Mouse (Mus musculus): ENCODE measurements at regions not wholly inside any gene's neighbourhood (a gene's known extent, or its start where the extent isn't known, plus 50 kb on each side); places are given as distances from the start of the nearest gene placed in this dataset.
"Not testable (repeated sequence)": the region's sequence is repeated elsewhere in the genome, so short reads cannot be mapped to it uniquely, and the experiment has no call there.

DNA sequence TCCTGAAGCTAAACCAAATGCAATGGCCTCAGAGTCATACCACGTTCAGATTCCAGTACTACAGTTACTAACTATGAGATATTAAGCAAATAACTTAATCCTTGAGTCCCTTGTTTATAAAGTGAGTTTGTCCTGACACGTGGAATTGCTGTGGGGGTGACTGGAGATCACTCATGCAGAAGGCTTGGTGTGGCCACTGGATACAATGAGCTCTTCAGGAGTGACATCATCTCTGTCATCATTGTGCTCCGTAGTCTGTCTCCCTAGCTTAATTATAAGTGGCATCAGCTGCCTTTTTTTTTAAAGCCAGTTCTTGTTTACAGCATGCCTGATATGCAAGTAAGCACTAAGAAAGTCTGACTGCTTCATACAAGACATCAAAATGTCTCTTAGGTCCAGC is 89.0 kb downstream of the Otx2 start:
- WGBS: 70% methylated on average over 3 of the region's 3 CpGs
- no peak overlapping the region for H3K4me2 ChIP-seq (ENCODE audit: low read depth, low read length)
- H3K27ac ChIP-seq (replicated peaks; ENCODE audit: low read depth, low read length): no peak overlapping the region
- DNase-seq (ENCODE audit: low spot score): no peak
- H3K36me3 ChIP-seq (replicated peaks; ENCODE audit: control insufficient read depth, insufficient read depth, low read depth, low read length): no peaks in the 10 kb centered on the region
- ATAC-seq (replicated peaks; ENCODE audit: insufficient number of reproducible peaks, low FRiP score, low TSS enrichment, low read depth): no peak
- no peaks in the 10 kb centered on the region for H3K9me3 ChIP-seq (replicated peaks; ENCODE audit: control insufficient read depth, low read length)
- H3K27me3 ChIP-seq (ENCODE audit: control insufficient read depth, insufficient read depth, low read length): no peaks in the 10 kb centered on the region
- H3K4me3 ChIP-seq (ENCODE audit: low read depth, low read length): no peak overlapping the region
- no peak overlapping the region for H3K9ac ChIP-seq (replicated peaks; ENCODE audit: low read length)
- no peaks in the 10 kb centered on the region for H3K4me1 ChIP-seq (ENCODE audit: control insufficient read depth, insufficient read depth, low read length)

DNA sequence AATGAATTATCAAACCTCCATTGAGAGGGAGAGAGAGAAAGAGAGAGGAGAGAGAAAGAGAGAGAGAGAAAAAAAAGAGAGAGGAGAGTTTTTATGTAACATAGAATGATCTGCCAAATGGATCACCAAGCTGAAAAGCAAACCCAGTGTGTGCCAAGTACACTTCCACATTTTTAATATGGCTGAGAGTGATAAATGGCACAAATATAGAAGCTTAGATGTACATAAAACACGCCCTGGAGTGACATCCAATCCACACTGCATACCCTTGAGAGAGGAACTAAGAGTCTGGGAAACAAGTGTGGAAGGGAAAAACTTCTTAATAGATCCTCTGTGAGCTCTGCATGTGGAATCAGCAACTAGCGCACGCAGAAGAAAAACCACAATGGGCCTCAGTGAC is 90.1 kb downstream of the Otx2 start:
- DNase-seq (ENCODE audit: low spot score) (no peak), ATAC-seq (replicated peaks; ENCODE audit: insufficient number of reproducible peaks, low FRiP score, low TSS enrichment, low read depth) (no peak)
- H3K9ac ChIP-seq (replicated peaks; ENCODE audit: low read length): no peak overlapping the region
- 89% methylated on average over 3 of the region's 3 CpGs for WGBS
- H3K36me3 ChIP-seq (replicated peaks; ENCODE audit: control insufficient read depth, insufficient read depth, low read depth, low read length): no peaks in the 10 kb centered on the region
- no peak overlapping the region for H3K27ac ChIP-seq (replicated peaks; ENCODE audit: low read depth, low read length)
- H3K9me3 ChIP-seq (replicated peaks; ENCODE audit: control insufficient read depth, low read length): no peaks in the 10 kb centered on the region
- no peaks in the 10 kb centered on the region for H3K27me3 ChIP-seq (ENCODE audit: control insufficient read depth, insufficient read depth, low read length)
- no peak overlapping the region for H3K4me2 ChIP-seq (ENCODE audit: low read depth, low read length)
- H3K4me1 ChIP-seq (ENCODE audit: control insufficient read depth, insufficient read depth, low read length): no peaks in the 10 kb centered on the region
- H3K4me3 ChIP-seq (ENCODE audit: low read depth, low read length): no peak overlapping the region

DNA sequence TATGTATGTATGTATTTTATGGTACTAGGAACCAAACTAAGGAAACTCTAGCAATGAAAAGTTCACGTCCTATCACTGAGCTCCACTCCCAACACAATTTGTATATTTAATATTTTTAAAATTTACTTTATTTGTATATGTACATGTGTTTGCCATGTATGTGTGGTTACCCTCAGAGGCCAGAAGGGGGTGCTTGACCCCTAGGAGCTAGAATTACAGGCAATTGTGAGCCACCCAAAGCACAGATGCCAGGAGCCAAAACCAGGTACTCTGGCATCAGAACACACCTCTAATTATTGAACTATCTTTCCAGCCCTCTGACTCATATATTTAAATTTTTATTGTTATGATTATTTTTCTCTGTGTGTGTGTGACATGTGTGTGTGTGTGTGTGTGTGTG is 91.5 kb downstream of the Otx2 start:
- Histone ChIP-seq H3K4me1 (ENCODE audit: control insufficient read depth, insufficient read depth, low read length) (no peaks in the 10 kb centered on the region), H3K4me3 (ENCODE audit: low read depth, low read length) (no peak overlapping the region), H3K27ac (replicated peaks; ENCODE audit: low read depth, low read length) (no peak overlapping the region), H3K36me3 (replicated peaks; ENCODE audit: control insufficient read depth, insufficient read depth, low read depth, low read length) (no peaks in the 10 kb centered on the region), H3K9ac (replicated peaks; ENCODE audit: low read length) (no peak overlapping the region), H3K9me3 (replicated peaks; ENCODE audit: control insufficient read depth, low read length) (no peaks in the 10 kb centered on the region), H3K27me3 (ENCODE audit: control insufficient read depth, insufficient read depth, low read length) (no peaks in the 10 kb centered on the region), H3K4me2 (ENCODE audit: low read depth, low read length) (no peak overlapping the region)
- no peak for ATAC-seq (replicated peaks; ENCODE audit: insufficient number of reproducible peaks, low FRiP score, low TSS enrichment, low read depth)
- WGBS: 87% methylated on average over 1 of the region's 1 CpGs
- peak; percentile 40 for DNase-seq (ENCODE audit: low spot score)

DNA sequence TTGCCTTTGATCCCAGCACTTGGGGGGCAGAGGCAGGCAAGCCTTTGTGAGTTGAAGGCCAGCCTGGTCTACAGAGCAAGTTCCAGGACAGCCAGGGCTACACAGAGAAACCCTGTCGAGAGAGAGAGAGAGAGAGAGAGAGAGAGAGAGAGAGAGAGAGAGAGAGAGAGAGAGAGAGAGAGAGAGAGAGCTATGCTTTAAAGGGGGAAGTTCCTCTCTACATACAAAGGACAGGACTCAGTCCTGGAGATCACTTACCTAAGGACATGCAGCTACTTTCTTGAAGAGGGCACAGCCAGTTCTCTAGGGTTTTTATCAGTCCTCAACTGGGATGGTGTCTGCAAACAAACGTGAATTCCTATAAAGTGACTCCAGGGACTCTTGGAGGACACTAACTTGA is 92.3 kb downstream of the Otx2 start:
- not testable (repeated sequence) for ATAC-seq (replicated peaks; ENCODE audit: insufficient number of reproducible peaks, low FRiP score, low TSS enrichment, low read depth); H3K36me3 ChIP-seq (replicated peaks; ENCODE audit: control insufficient read depth, insufficient read depth, low read depth, low read length); H3K27ac ChIP-seq (replicated peaks; ENCODE audit: low read depth, low read length); DNase-seq (ENCODE audit: low spot score); H3K4me1 ChIP-seq (ENCODE audit: control insufficient read depth, insufficient read depth, low read length); H3K9ac ChIP-seq (replicated peaks; ENCODE audit: low read length); H3K4me3 ChIP-seq (ENCODE audit: low read depth, low read length); H3K27me3 ChIP-seq (ENCODE audit: control insufficient read depth, insufficient read depth, low read length); H3K9me3 ChIP-seq (replicated peaks; ENCODE audit: control insufficient read depth, low read length); H3K4me2 ChIP-seq (ENCODE audit: low read depth, low read length)
- 29% methylated on average over 1 of the region's 2 CpGs for WGBS

DNA sequence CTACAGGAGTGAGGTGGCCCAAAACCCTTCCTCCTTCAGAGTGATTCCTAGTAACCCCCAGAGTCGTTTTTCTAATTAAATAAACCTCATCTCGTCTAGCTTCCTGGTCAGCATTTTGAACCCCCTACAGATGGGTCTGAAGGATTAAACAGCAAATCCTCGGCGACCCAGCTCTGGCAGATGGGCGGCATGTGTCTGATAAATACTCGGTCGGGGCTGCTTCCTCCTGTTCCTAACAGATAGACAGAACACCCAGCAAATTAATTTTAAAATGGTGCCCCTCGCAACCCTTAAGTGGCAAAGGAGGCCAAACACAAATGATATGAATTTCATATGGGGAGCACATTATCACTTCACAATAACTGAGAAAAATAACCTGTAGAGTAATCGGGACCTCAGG is 93.2 kb downstream of the Otx2 start:
- H3K27me3 ChIP-seq (ENCODE audit: control insufficient read depth, insufficient read depth, low read length): no peaks in the 10 kb centered on the region
- no peak overlapping the region for H3K4me2 ChIP-seq (ENCODE audit: low read depth, low read length)
- H3K36me3 ChIP-seq (replicated peaks; ENCODE audit: control insufficient read depth, insufficient read depth, low read depth, low read length): no peaks in the 10 kb centered on the region
- no peak overlapping the region for H3K4me3 ChIP-seq (ENCODE audit: low read depth, low read length)
- ATAC-seq (replicated peaks; ENCODE audit: insufficient number of reproducible peaks, low FRiP score, low TSS enrichment, low read depth): no peak
- no peak for DNase-seq (ENCODE audit: low spot score)
- H3K4me1 ChIP-seq (ENCODE audit: control insufficient read depth, insufficient read depth, low read length): no peaks in the 10 kb centered on the region
- WGBS: 28% methylated on average over 9 of the region's 9 CpGs
- no peak overlapping the region for H3K9ac ChIP-seq (replicated peaks; ENCODE audit: low read length)
- H3K9me3 ChIP-seq (replicated peaks; ENCODE audit: control insufficient read depth, low read length): no peaks in the 10 kb centered on the region
- H3K27ac ChIP-seq (replicated peaks; ENCODE audit: low read depth, low read length): no peak overlapping the region

DNA sequence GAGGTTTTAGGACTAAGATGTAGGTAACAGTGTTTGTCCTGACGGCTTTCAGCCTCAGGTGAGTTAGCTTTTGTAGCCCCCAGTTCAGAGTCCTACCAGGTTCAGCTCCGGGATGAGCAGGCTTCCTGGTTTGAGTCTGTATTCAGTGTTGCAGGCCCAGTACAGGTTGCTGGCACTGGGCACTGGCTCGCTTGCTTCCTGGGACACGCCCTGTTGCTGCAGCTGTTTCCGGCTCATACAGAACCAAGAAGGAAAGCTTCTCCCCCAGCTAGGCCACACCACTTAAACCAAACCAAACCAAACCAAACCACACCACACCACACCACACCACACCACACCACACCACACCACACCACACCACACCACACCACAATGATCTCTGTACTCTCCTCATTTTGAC is 93.6 kb downstream of the Otx2 start:
- H3K36me3 ChIP-seq (replicated peaks; ENCODE audit: control insufficient read depth, insufficient read depth, low read depth, low read length): no peaks in the 10 kb centered on the region
- H3K9ac ChIP-seq (replicated peaks; ENCODE audit: low read length): no peak overlapping the region
- DNase-seq (ENCODE audit: low spot score) (no peak), ATAC-seq (replicated peaks; ENCODE audit: insufficient number of reproducible peaks, low FRiP score, low TSS enrichment, low read depth) (no peak)
- H3K27me3 ChIP-seq (ENCODE audit: control insufficient read depth, insufficient read depth, low read length): no peaks in the 10 kb centered on the region
- H3K27ac ChIP-seq (replicated peaks; ENCODE audit: low read depth, low read length): no peak overlapping the region
- WGBS: 87% methylated on average over 5 of the region's 5 CpGs
- H3K4me2 ChIP-seq (ENCODE audit: low read depth, low read length): no peak overlapping the region
- H3K9me3 ChIP-seq (replicated peaks; ENCODE audit: control insufficient read depth, low read length): no peaks in the 10 kb centered on the region
- no peaks in the 10 kb centered on the region for H3K4me1 ChIP-seq (ENCODE audit: control insufficient read depth, insufficient read depth, low read length)
- no peak overlapping the region for H3K4me3 ChIP-seq (ENCODE audit: low read depth, low read length)

Data from embryonic facial prominence, embryonic 11.5 days (tissue).